Mouse (Mus musculus) liver, embryonic 14.5 days (tissue): ENCODE data around the gene Isg20l2. TPM values are rescaled to one million over a fixed set of nuclear protein-coding genes. Genes with fewer than 3 reads are reported as not detected.

Source experiments
- ATAC-seq: fragments of 200-750 bp; cut with Nextera tagmentation; 2 replicates; pipeline ENCODE4 v1.8.0; 2017; ENCODE audit warnings: moderate number of reproducible peaks, mild to moderate bottlenecking, moderate library complexity; ENCODE audit not compliant: insufficient read depth
- DNase-seq, 3 experiments: peaks; one replicate each; pipeline ENCODE4 v3.0.0-alpha.2; 2012 to 2013; ENCODE audit warnings: low read depth in 3 of 3, low spot score in 3 of 3
- H3K27ac ChIP-seq: fragments of 300-500 bp; sonication (generic); 2 replicates; pipeline ENCODE4 v1.5.1; 2014; ENCODE audit warnings: moderate library complexity, mild to moderate bottlenecking, control low read depth, inconsistent platforms
- H3K27me3 ChIP-seq: fragments of 300-500 bp; sonication (generic); 2 replicates; pipeline ENCODE4 v1.6.1; 2014; ENCODE audit warnings: mild to moderate bottlenecking, low read length, moderate library complexity; ENCODE audit not compliant: control insufficient read depth, insufficient read depth
- H3K36me3 ChIP-seq: fragments of 300-500 bp; sonication (generic); replicated peaks from 2 replicates; pipeline ENCODE4 v1.6.1; 2014; ENCODE audit warnings: low read depth; ENCODE audit not compliant: control insufficient read depth, insufficient read depth
- H3K4me1 ChIP-seq, 2 experiments: fragments of 200-500 bp in 1 of 2; fragments of 300-500 bp in 1 of 2; sonication (generic) in 1 of 2; replicated peaks; 2 replicates each; pipeline ENCODE4 v1.6.1; 2012 to 2014; ENCODE audit warnings: antibody characterized with exemption in 1 of 2, inconsistent platforms in 1 of 2, low read length in 1 of 2; ENCODE audit not compliant: control insufficient read depth in 2 of 2, insufficient read depth in 2 of 2
- H3K4me2 ChIP-seq: fragments of 300-500 bp; sonication (generic); 2 replicates; pipeline ENCODE4 v1.6.1; 2014; ENCODE audit warnings: low read depth, mild to moderate bottlenecking, control low read depth, moderate library complexity
- H3K4me3 ChIP-seq, 2 experiments: fragments of 200-500 bp in 1 of 2; fragments of 300-500 bp in 1 of 2; sonication (generic) in 1 of 2; 2 replicates each; pipeline ENCODE4 v1.5.1; 2012 to 2014; ENCODE audit warnings: low read depth in 2 of 2, low read length in 2 of 2, mild to moderate bottlenecking in 2 of 2, control low read depth in 1 of 2, inconsistent platforms in 1 of 2, moderate library complexity in 1 of 2; ENCODE audit not compliant: insufficient read depth in 1 of 2
- H3K9ac ChIP-seq: fragments of 300-500 bp; sonication (generic); replicated peaks from 2 replicates; pipeline ENCODE4 v1.6.1; 2014; ENCODE audit warnings: mild to moderate bottlenecking, control low read depth, moderate library complexity
- H3K9me3 ChIP-seq: fragments of 300-500 bp; sonication (generic); 2 replicates; pipeline ENCODE4 v1.6.1; 2016; ENCODE audit warnings: low read length, mixed read lengths; ENCODE audit not compliant: control insufficient read depth
- CTCF ChIP-seq: IDR thresholded peaks from 2 replicates; pipeline ENCODE4 v1.5.1; 2016; ENCODE audit warnings: antibody characterized with exemption, low read depth, control low read depth
- EP300 ChIP-seq: IDR thresholded peaks from 2 replicates; pipeline ENCODE4 v1.6.1; 2016; ENCODE audit warnings: antibody characterized with exemption, low read depth
- WGBS: fragments of 180-500 bp; shearing (Covaris S2); extraction: QIAGEN DNeasy Blood & Tissue Kit; methylation state at CpG from one replicate; pipeline ENCODE4 v1.1.7; 2014; ENCODE audit not compliant: insufficient replicate concordance; 5-methylcytosine and 5-hydroxymethylcytosine counted together
- polyA plus RNA-seq, 2 experiments: library from polyadenylated mRNA; depleted of rRNA in 1 of 2; stranded (reverse) in 1 of 2; unstranded in 1 of 2; fragments of >200 nt; fragmentation: Nextera tagmentation in 1 of 2; extraction: Ambion mirVana in 1 of 2; gene quantifications; 2 replicates each; pipeline versions ENCODE4 v1.2.1 to v1.2.3; 2012 to 2014

Gene Isg20l2
- polyA plus RNA-seq, 2 experiments = 9.7 to 14.8 TPM

GRCm38 (mm10) chr3:87946541-87946860, 16.4 kb downstream of the Isg20l2 start:
- Histone ChIP-seq H3K27ac (no peak overlapping the region), H3K9ac (no peak overlapping the region), H3K4me2 (no peak overlapping the region), H3K4me3 (no peak overlapping the region), H3K27me3 (peaks cover 61% of the 10 kb centered on the region), H3K4me1 (no peaks in the 10 kb centered on the region), H3K36me3 (peaks cover 11% of the 10 kb centered on the region), H3K9me3 (no peaks in the 10 kb centered on the region)
- DNase-seq (no peak), ATAC-seq (no peak)
- WGBS = 12% methylated on average over 1 of the region's 1 CpGs
- TF ChIP-seq EP300 (no peak), CTCF (no peak)

- Histone ChIP-seq H3K4me1 (no peaks in the 10 kb centered on the region), H3K27ac (no peak overlapping the region), H3K36me3 (peaks cover 4% of the 10 kb centered on the region), H3K4me2 (peak overlapping the region; percentile 34; the same call in 1 of the 2 replicates), H3K27me3 (peaks cover 68% of the 10 kb centered on the region), H3K9me3 (no peaks in the 10 kb centered on the region), H3K9ac (no peak overlapping the region), H3K4me3 (no peak overlapping the region)
- ATAC-seq (no peak), DNase-seq (no peak)
- WGBS = 3% methylated on average over 26 of the region's 26 CpGs
- TF ChIP-seq CTCF (no peak), EP300 (no peak)
These were observed 17.1 kb downstream of the Isg20l2 start for GRCm38 (mm10) chr3:87947056-87947810.

GRCm38 (mm10) chr3:87947811-87948199, 17.7 kb downstream of the Isg20l2 start:
- no peak for ATAC-seq
- Histone ChIP-seq H3K9ac (no peak overlapping the region), H3K27me3 (peaks cover 74% of the 10 kb centered on the region), H3K4me3 (no peak overlapping the region), H3K27ac (no peak overlapping the region), H3K9me3 (no peaks in the 10 kb centered on the region), H3K4me1 (no peaks in the 10 kb centered on the region), H3K36me3 (no peaks in the 10 kb centered on the region), H3K4me2 (peak overlapping the region; percentile 34; the same call in 1 of the 2 replicates)
- TF ChIP-seq EP300 = no peak
- no peak for TF ChIP-seq CTCF
- under 1% methylated on average over 16 of the region's 17 CpGs for WGBS
- no peak for DNase-seq

- DNase-seq = no peak
- no peak for ATAC-seq
- no peak for TF ChIP-seq CTCF
- no peak for TF ChIP-seq EP300
- H3K36me3 ChIP-seq = no peaks in the 10 kb centered on the region
- no peaks in the 10 kb centered on the region for H3K4me1 ChIP-seq
- no peaks in the 10 kb centered on the region for H3K9me3 ChIP-seq
- WGBS = 3% methylated on average over 35 of the region's 35 CpGs
- peaks cover 82% of the 10 kb centered on the region for H3K27me3 ChIP-seq
- peak within 1 kb of the TSS; percentile 34; the same call in 1 of the 2 replicates for H3K4me2 ChIP-seq
- no peak within 1 kb of the TSS for H3K27ac ChIP-seq
- no peak within 1 kb of the TSS for H3K4me3 ChIP-seq
- no peak within 1 kb of the TSS for H3K9ac ChIP-seq
These were observed 18.5 kb downstream of the Isg20l2 start, which contains the start of gene Crabp2 for GRCm38 (mm10) chr3:87948378-87949265. TSS of gene Crabp2 (plus strand) at chr3:87948666.
